In genomic region chr14:30011886-30012560, GRCm38 (mm10) we compare ENCODE assay signal across 12 mouse cellular contexts. TPM values are rescaled to one million over a fixed set of nuclear protein-coding genes. Genes with fewer than 3 reads are reported as not detected.
DNase-seq lines count a peak whose midpoint lies in the region; ATAC-seq and TF ChIP-seq lines count a peak whose summit lies in the region.
"Had no signal": no experiment of that assay in that cellular context is flagged by ENCODE, and none has a peak within 500 bp of the region (broad histone marks: within the 10 kb centered on the region; RNA-seq: fewer than 3 reads in every experiment).

No protein-coding gene starts in this region.

- H3K4me1 ChIP-seq in limb, embryonic 12.5 days (replicated peaks), result peaks cover 20% of the 10 kb centered on the region
- H3K4me1 ChIP-seq in limb, embryonic 10.5 days, result peaks cover 34% of the 10 kb centered on the region
- peaks cover 13% of the 10 kb centered on the region; the same call in 1 of the 2 replicates for H3K4me1 ChIP-seq in heart, embryonic 12.5 days (replicated peaks)

- peak; percentile 32; the same call in 1 of the 2 replicates for ATAC-seq in limb, embryonic 12.5 days (ENCODE audit: insufficient number of reproducible peaks, insufficient read depth, low FRiP score, low TSS enrichment, low read depth)
- ATAC-seq in heart, embryonic 12.5 days (ENCODE audit: insufficient number of reproducible peaks, low FRiP score), result no peak

- H3K9me3 ChIP-seq in limb, embryonic 12.5 days, result no peaks in the 10 kb centered on the region
- no peaks in the 10 kb centered on the region for H3K9me3 ChIP-seq in limb, embryonic 10.5 days (replicated peaks)
- no peaks in the 10 kb centered on the region for H3K9me3 ChIP-seq in heart, embryonic 12.5 days (replicated peaks)
- H3K9me3 ChIP-seq: heart, embryonic 15.5 days had no signal

- peaks cover 39% of the 10 kb centered on the region for H3K27me3 ChIP-seq in limb, embryonic 12.5 days
- H3K27me3 ChIP-seq in limb, embryonic 10.5 days (ENCODE audit: low read depth, poor library complexity, severe bottlenecking), result peaks cover 41% of the 10 kb centered on the region
- H3K27me3 ChIP-seq in heart, embryonic 12.5 days (replicated peaks), result peaks cover 48% of the 10 kb centered on the region

- H3K27ac ChIP-seq in limb, embryonic 12.5 days, result no peak overlapping the region
- no peak overlapping the region for H3K27ac ChIP-seq in limb, embryonic 10.5 days
- H3K27ac ChIP-seq in layer of hippocampus, adult 2 months, result peak overlapping the region; percentile 85
- H3K27ac ChIP-seq in heart, embryonic 12.5 days (ENCODE audit: poor library complexity, severe bottlenecking), result no peak overlapping the region
- H3K27ac ChIP-seq: heart, embryonic 15.5 days; macrophage had no signal

- no peak for TF ChIP-seq CTCF in brain, embryonic 14.5 days (IDR thresholded peaks at IDR 0.05; ENCODE audit: borderline replicate concordance, extremely low read depth, insufficient read depth, insufficient read length)
- no peak for TF ChIP-seq CTCF in layer of hippocampus, adult 2 months (conservative IDR thresholded peaks at IDR 0.05)

- no peaks in the 10 kb centered on the region for H3K36me3 ChIP-seq in limb, embryonic 12.5 days
- no peaks in the 10 kb centered on the region for H3K36me3 ChIP-seq in limb, embryonic 10.5 days
- H3K36me3 ChIP-seq in heart, embryonic 12.5 days, result no peaks in the 10 kb centered on the region
- H3K36me3 ChIP-seq: heart, embryonic 15.5 days had no signal

- WGBS in limb, embryonic 12.5 days, result 79% methylated on average over 10 of the region's 10 CpGs
- WGBS in limb, embryonic 10.5 days, result 82% methylated on average over 10 of the region's 10 CpGs
- WGBS in heart, embryonic 12.5 days, result 80% methylated on average over 10 of the region's 10 CpGs

- DNase-seq in adrenal gland, postnatal 14 days, result peak; percentile 65
- DNase-seq in adrenal gland, adult 18-20 months (ENCODE audit: low spot score in 2 of 2), result no peak
- no peak for DNase-seq in limb, embryonic 10.5 days (ENCODE audit: low spot score)
- DNase-seq in brain, embryonic 14.5 days (ENCODE audit: low read depth), result peak; percentile 47
- peak; percentile 46 to 52 for DNase-seq in layer of hippocampus, adult 2 months (ENCODE audit: low spot score in 2 of 2)
- no peak for DNase-seq in urinary bladder, postnatal 4 days (ENCODE audit: low spot score in 2 of 2)

- no peak overlapping the region for H3K4me2 ChIP-seq in limb, embryonic 12.5 days
- no peak overlapping the region for H3K4me2 ChIP-seq in heart, embryonic 12.5 days
- H3K4me2 ChIP-seq: heart, embryonic 15.5 days had no signal

- H3K4me3 ChIP-seq in limb, embryonic 12.5 days (replicated peaks), result no peak overlapping the region
- H3K4me3 ChIP-seq in limb, embryonic 10.5 days, result no peak overlapping the region
- no peak overlapping the region for H3K4me3 ChIP-seq in layer of hippocampus, adult 2 months
- no peak overlapping the region for H3K4me3 ChIP-seq in heart, embryonic 12.5 days
- H3K4me3 ChIP-seq: heart, embryonic 15.5 days had no signal

- H3K9ac ChIP-seq in limb, embryonic 12.5 days (replicated peaks), result no peak overlapping the region
- H3K9ac ChIP-seq in heart, embryonic 12.5 days, result no peak overlapping the region
- H3K9ac ChIP-seq: heart, embryonic 15.5 days had no signal

- TF ChIP-seq POLR2A in brain, embryonic 14.5 days (IDR thresholded peaks at IDR 0.05; ENCODE audit: borderline replicate concordance, extremely low read depth, insufficient read depth, insufficient read length, poor library complexity, severe bottlenecking), result no peak

RNA-seq across cellular contexts. Expression of gene Chdh, which starts 3.2 kb away (rescaled TPM):
- 21.1 and 23.9 TPM in 2 replicates for total RNA-seq in adrenal gland, postnatal 14 days (2021)
- 10 to 100 TPM; 11.1 to 27.5 TPM for total RNA-seq in adrenal gland, adult 18-20 months (2021)
- polyA plus RNA-seq in limb, embryonic 12.5 days (2016; fragmentation: Nextera tagmentation; extraction: Ambion mirVana), result 0.24 and 0.49 TPM in 2 replicates
- polyA plus RNA-seq in limb, embryonic 10.5 days (2016; fragmentation: Nextera tagmentation; extraction: Ambion mirVana), result 0.05 TPM in 1 of 2 replicates, not detected in the other
- 0.26 and 0.51 TPM in 2 replicates for polyA plus RNA-seq in brain, embryonic 14.5 days (2012; rRNA removed)
- 1 to 10 TPM; 2.2 to 2.5 TPM for total RNA-seq in layer of hippocampus, adult 2 months (2021)
- polyA plus RNA-seq in heart, embryonic 12.5 days (2016; fragmentation: Nextera tagmentation; extraction: Ambion mirVana), result 0.26 and 0.45 TPM in 2 replicates
- polyA plus RNA-seq: C2C12 had no signal

RNA-seq across cellular contexts. Expression of gene Il17rb, which starts 3.3 kb away (rescaled TPM):
- 2.2 and 2.3 TPM in 2 replicates for total RNA-seq in adrenal gland, postnatal 14 days (2021)
- 1 to 10 TPM in 1 of 2 experiments, under 1 TPM in 1; 0.73 to 2.1 TPM for total RNA-seq in adrenal gland, adult 18-20 months (2021)
- 0.40 and 1.3 TPM in 2 replicates for polyA plus RNA-seq in limb, embryonic 12.5 days (2016; fragmentation: Nextera tagmentation; extraction: Ambion mirVana)
- polyA plus RNA-seq in limb, embryonic 10.5 days (2016; fragmentation: Nextera tagmentation; extraction: Ambion mirVana), result 0.69 and 1.4 TPM in 2 replicates
- polyA plus RNA-seq in brain, embryonic 14.5 days (2012; rRNA removed), result 0.43 and 0.60 TPM in 2 replicates
- 1 to 10 TPM; 1.1 to 1.2 TPM for total RNA-seq in layer of hippocampus, adult 2 months (2021)
- polyA plus RNA-seq in heart, embryonic 12.5 days (2016; fragmentation: Nextera tagmentation; extraction: Ambion mirVana), result 0.22 and 0.91 TPM in 2 replicates
- total RNA-seq: neutrophil, adult 5-6 weeks had no signal
- polyA plus RNA-seq: macrophage had no signal

RNA-seq across cellular contexts. Expression of gene Actr8, which starts 33.9 kb away (rescaled TPM):
- 52.4 and 59.0 TPM in 2 replicates for total RNA-seq in adrenal gland, postnatal 14 days (2021)
- 10 to 100 TPM; 48.4 to 56.0 TPM for total RNA-seq in adrenal gland, adult 18-20 months (2021)
- polyA plus RNA-seq in limb, embryonic 12.5 days (2016; fragmentation: Nextera tagmentation; extraction: Ambion mirVana), result 77.4 and 78.1 TPM in 2 replicates
- 76.4 and 78.4 TPM in 2 replicates for polyA plus RNA-seq in limb, embryonic 10.5 days (2016; fragmentation: Nextera tagmentation; extraction: Ambion mirVana)
- polyA plus RNA-seq in brain, embryonic 14.5 days (2012; rRNA removed), result 49.4 and 59.5 TPM in 2 replicates
- total RNA-seq in layer of hippocampus, adult 2 months (2021), result 10 to 100 TPM; 84.0 to 90.4 TPM
- polyA plus RNA-seq in heart, embryonic 12.5 days (2016; fragmentation: Nextera tagmentation; extraction: Ambion mirVana), result 51.8 and 57.5 TPM in 2 replicates

RNA-seq across cellular contexts. Expression of gene Selenok, which starts 43.9 kb away (rescaled TPM):
- total RNA-seq in adrenal gland, postnatal 14 days (2021), result 101 and 104 TPM in 2 replicates
- 100 to 1,000 TPM; 124 to 129 TPM for total RNA-seq in adrenal gland, adult 18-20 months (2021)
- 260 and 271 TPM in 2 replicates for polyA plus RNA-seq in limb, embryonic 12.5 days (2016; fragmentation: Nextera tagmentation; extraction: Ambion mirVana)
- polyA plus RNA-seq in limb, embryonic 10.5 days (2016; fragmentation: Nextera tagmentation; extraction: Ambion mirVana), result 229 and 245 TPM in 2 replicates
- polyA plus RNA-seq in brain, embryonic 14.5 days (2012; rRNA removed), result 150 and 158 TPM in 2 replicates
- 100 to 1,000 TPM; 107 to 110 TPM for total RNA-seq in layer of hippocampus, adult 2 months (2021)
- 217 and 231 TPM in 2 replicates for polyA plus RNA-seq in heart, embryonic 12.5 days (2016; fragmentation: Nextera tagmentation; extraction: Ambion mirVana)

Comparison
In these comparisons a context has a peak if more than half of its experiments do, and no peak if none do; other contexts are left out.
1. DNase-seq: peak in adrenal gland, postnatal 14 days (single experiment), brain, embryonic 14.5 days (single experiment) and layer of hippocampus, adult 2 months (2 of 2); none in adrenal gland, adult 18-20 months (0 of 2), limb, embryonic 10.5 days (single experiment) and urinary bladder, postnatal 4 days (0 of 2).